ENCODE assay signal across 35 mouse cellular contexts in genomic region chr11:83279024-83279423, GRCm38 (mm10). TPM values are rescaled to one million over a fixed set of nuclear protein-coding genes. Genes with fewer than 3 reads are reported as not detected.
"Had no signal": no experiment of that assay in that cellular context is flagged by ENCODE, and none has a peak within 500 bp of the region (broad histone marks: within the 10 kb centered on the region; RNA-seq: fewer than 3 reads in every experiment).

No protein-coding gene starts in this region.

- H3K36me3 ChIP-seq: embryonic facial prominence, embryonic 10.5 days; embryonic facial prominence, embryonic 12.5 days; embryonic facial prominence, embryonic 13.5 days; embryonic facial prominence, embryonic 15.5 days; forebrain, embryonic 10.5 days; forebrain, embryonic 12.5 days; forebrain, embryonic 15.5 days had no signal

- H3K4me3 ChIP-seq: embryonic facial prominence, embryonic 10.5 days; embryonic facial prominence, embryonic 12.5 days; embryonic facial prominence, embryonic 13.5 days; embryonic facial prominence, embryonic 15.5 days; erythroblast, embryonic 14.5 days; forebrain, embryonic 10.5 days; forebrain, embryonic 12.5 days; forebrain, embryonic 13.5 days; forebrain, embryonic 15.5 days; gastrocnemius, adult 2 months had no signal

- H3K4me1 ChIP-seq: embryonic facial prominence, embryonic 10.5 days; embryonic facial prominence, embryonic 12.5 days; embryonic facial prominence, embryonic 13.5 days; embryonic facial prominence, embryonic 15.5 days; forebrain, embryonic 12.5 days; forebrain, embryonic 13.5 days; forebrain, embryonic 15.5 days had no signal

- DNase-seq: cerebellum, adult 18-20 months; cerebellum, adult 2 months; cerebellum, adult 8-10 months; cerebellum, adult 9-10 months; cerebellum, adult 9-11 months; cerebellum, postnatal 10 days; cerebellum, postnatal 14 days; cerebellum, postnatal 25 days; cerebellum, postnatal 36 days; embryo, embryonic 11 days; forebrain, postnatal 0 days; gastrocnemius, adult 2 months; gastrocnemius, postnatal 10 days; gastrocnemius, postnatal 14 days; gastrocnemius, postnatal 25 days; gastrocnemius, postnatal 36 days had no signal

- H3K4me2 ChIP-seq: embryonic facial prominence, embryonic 12.5 days; embryonic facial prominence, embryonic 13.5 days; embryonic facial prominence, embryonic 15.5 days; forebrain, embryonic 12.5 days; forebrain, embryonic 13.5 days; forebrain, embryonic 15.5 days had no signal

- ATAC-seq: forebrain, embryonic 13.5 days; forebrain, embryonic 14.5 days; forebrain, embryonic 15.5 days; forebrain, embryonic 16.5 days; forebrain, postnatal 0 days had no signal

- H3K9ac ChIP-seq: embryonic facial prominence, embryonic 12.5 days; embryonic facial prominence, embryonic 13.5 days; embryonic facial prominence, embryonic 15.5 days; forebrain, embryonic 12.5 days; forebrain, embryonic 13.5 days; forebrain, embryonic 15.5 days; forebrain, postnatal 0 days had no signal

- H3K9me3 ChIP-seq: embryonic facial prominence, embryonic 10.5 days; embryonic facial prominence, embryonic 12.5 days; embryonic facial prominence, embryonic 13.5 days; embryonic facial prominence, embryonic 15.5 days; forebrain, embryonic 10.5 days; forebrain, embryonic 12.5 days; forebrain, embryonic 13.5 days; forebrain, embryonic 15.5 days had no signal

- H3K27ac ChIP-seq: embryonic facial prominence, embryonic 10.5 days; embryonic facial prominence, embryonic 12.5 days; embryonic facial prominence, embryonic 13.5 days; embryonic facial prominence, embryonic 15.5 days; forebrain, embryonic 10.5 days; forebrain, embryonic 12.5 days; forebrain, embryonic 13.5 days; forebrain, embryonic 15.5 days; gastrocnemius, adult 2 months had no signal

- H3K27me3 ChIP-seq: embryonic facial prominence, embryonic 12.5 days; embryonic facial prominence, embryonic 13.5 days; embryonic facial prominence, embryonic 15.5 days; forebrain, embryonic 12.5 days; forebrain, embryonic 13.5 days; forebrain, embryonic 15.5 days had no signal

RNA-seq across cellular contexts. Expression of gene Slfn14, which starts 7.5 kb away (rescaled TPM):
- total RNA-seq: common myeloid progenitor, adult 5-6 weeks; forebrain, postnatal 0 days; gastrocnemius, adult 18-20 months; gastrocnemius, adult 2 months; gastrocnemius, adult 8-10 months; gastrocnemius, postnatal 14 days; gastrocnemius, postnatal 25 days; gastrocnemius, postnatal 36 days; granulocyte monocyte progenitor cell, adult 5-6 weeks; heart, adult 8-10 months had no signal
- polyA plus RNA-seq: cortical plate, adult 2 months; forebrain, embryonic 14.5 days; forebrain, embryonic 15.5 days; forebrain, embryonic 16.5 days; forebrain, postnatal 0 days; frontal cortex, adult 2 months; gonadal fat pad, adult 2 months had no signal
